In the genomic region with DNA sequence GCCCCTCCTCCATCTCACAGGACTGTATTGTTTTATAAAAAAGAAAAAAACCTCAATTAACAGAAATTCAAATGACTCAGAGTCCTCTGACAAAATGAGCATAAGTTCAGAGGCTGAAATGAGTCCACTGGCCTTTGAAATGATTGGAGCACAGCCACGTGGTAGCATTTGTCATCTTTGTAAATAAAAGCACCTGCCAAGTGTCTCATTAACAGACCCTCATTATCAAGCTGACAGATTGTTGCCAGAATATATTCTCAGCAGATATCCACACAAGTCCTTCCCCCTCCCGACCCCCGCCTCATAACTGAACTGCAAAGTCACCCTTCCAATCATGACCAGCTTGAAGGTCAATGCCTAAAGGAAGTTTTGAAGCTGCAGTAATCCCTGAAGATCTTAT, we compare ENCODE assay signal across 27 mouse cellular contexts. TPM values are rescaled to one million over a fixed set of nuclear protein-coding genes. Genes with fewer than 3 reads are reported as not detected.
A peak's percentile ranks its signal among the peaks of the same experiment; 100 is the strongest.
DNase-seq lines count a peak whose midpoint lies in the region; ATAC-seq lines count a peak whose summit lies in the region.
"Had no signal": no experiment of that assay in that cellular context is flagged by ENCODE, and none has a peak within 500 bp of the region (broad histone marks: within the 10 kb centered on the region; RNA-seq: fewer than 3 reads in every experiment).

No protein-coding gene starts in this region.

- ATAC-seq in forebrain, embryonic 13.5 days = peak; percentile 78
- no peak for ATAC-seq in midbrain, embryonic 16.5 days
- peak; percentile 62 for ATAC-seq in forebrain, embryonic 15.5 days (replicated peaks)
- ATAC-seq: Patski had no signal

- no peak overlapping the region for H3K9ac ChIP-seq in forebrain, embryonic 13.5 days
- H3K9ac ChIP-seq in midbrain, embryonic 16.5 days (ENCODE audit: low read depth, low read length) = no peak overlapping the region
- H3K9ac ChIP-seq in forebrain, embryonic 15.5 days (replicated peaks) = no peak overlapping the region
- H3K9ac ChIP-seq: embryonic facial prominence, embryonic 12.5 days; hindbrain, embryonic 13.5 days; kidney, embryonic 15.5 days; liver, embryonic 14.5 days; neural tube, embryonic 13.5 days had no signal

- no peak overlapping the region for H3K4me3 ChIP-seq in forebrain, embryonic 13.5 days
- no peak overlapping the region for H3K4me3 ChIP-seq in forebrain, embryonic 10.5 days
- H3K4me3 ChIP-seq in midbrain, embryonic 10.5 days = no peak overlapping the region
- no peak overlapping the region for H3K4me3 ChIP-seq in midbrain, embryonic 16.5 days (ENCODE audit: low read depth, low read length)
- H3K4me3 ChIP-seq in forebrain, embryonic 15.5 days = no peak overlapping the region
- H3K4me3 ChIP-seq: embryonic facial prominence, embryonic 12.5 days; hindbrain, embryonic 13.5 days; kidney, embryonic 15.5 days; neural tube, embryonic 13.5 days had no signal

- no peak for DNase-seq in forebrain, embryonic 10.5 days (ENCODE audit: extremely low spot score, low spot score)
- peak; percentile 5 for DNase-seq in midbrain, embryonic 10.5 days (ENCODE audit: low spot score)
- peak; percentile 24 for DNase-seq in MN1 (ENCODE audit: low spot score)
- DNase-seq in urinary bladder, adult 2 months (ENCODE audit: low spot score) = no peak
- DNase-seq: adrenal gland, postnatal 36 days; B cell, adult 2 months; cerebellum, adult 8-10 months; embryo, embryonic 11 days; gastrocnemius, postnatal 14 days; heart, postnatal 36 days; kidney, adult 18-20 months; kidney, postnatal 25 days; liver; lung, adult 2 months; lung, postnatal 10 days; right cerebral cortex, postnatal 25 days; thymus, postnatal 14 days had no signal

- H3K4me2 ChIP-seq in forebrain, embryonic 13.5 days = no peak overlapping the region
- no peak overlapping the region for H3K4me2 ChIP-seq in midbrain, embryonic 16.5 days (ENCODE audit: low read length)
- H3K4me2 ChIP-seq in forebrain, embryonic 15.5 days (replicated peaks) = no peak overlapping the region
- H3K4me2 ChIP-seq: embryonic facial prominence, embryonic 12.5 days; heart, embryonic 11.5 days; hindbrain, embryonic 13.5 days; kidney, embryonic 15.5 days; neural tube, embryonic 13.5 days had no signal

- WGBS in forebrain, embryonic 13.5 days = 34% methylated on average over 3 of the region's 3 CpGs
- WGBS in forebrain, embryonic 10.5 days = 84% methylated on average over 3 of the region's 3 CpGs
- 85% methylated on average over 3 of the region's 3 CpGs for WGBS in midbrain, embryonic 10.5 days
- 61% methylated on average over 3 of the region's 3 CpGs for WGBS in midbrain, embryonic 16.5 days
- whole genome bisulfite sequencing in forebrain, embryonic 15.5 days = 24% methylated on average over 3 of the region's 3 CpGs

- H3K36me3 ChIP-seq in forebrain, embryonic 13.5 days (ENCODE audit: poor library complexity, severe bottlenecking) = no peaks in the 10 kb centered on the region
- H3K36me3 ChIP-seq in forebrain, embryonic 10.5 days (replicated peaks) = no peaks in the 10 kb centered on the region
- H3K36me3 ChIP-seq in midbrain, embryonic 10.5 days = no peaks in the 10 kb centered on the region
- no peaks in the 10 kb centered on the region for H3K36me3 ChIP-seq in midbrain, embryonic 16.5 days (ENCODE audit: control insufficient read depth, insufficient read depth, low read length)
- no peaks in the 10 kb centered on the region for H3K36me3 ChIP-seq in forebrain, embryonic 15.5 days
- H3K36me3 ChIP-seq: embryonic facial prominence, embryonic 12.5 days; hindbrain, embryonic 13.5 days; kidney, embryonic 15.5 days; neural tube, embryonic 13.5 days had no signal

- H3K27me3 ChIP-seq in forebrain, embryonic 13.5 days = no peaks in the 10 kb centered on the region
- H3K27me3 ChIP-seq in forebrain, embryonic 10.5 days (ENCODE audit: poor library complexity, severe bottlenecking) = no peaks in the 10 kb centered on the region
- H3K27me3 ChIP-seq in midbrain, embryonic 10.5 days (ENCODE audit: low read depth, poor library complexity, severe bottlenecking) = peaks cover 4% of the 10 kb centered on the region; the same call in 1 of the 2 replicates
- no peaks in the 10 kb centered on the region for H3K27me3 ChIP-seq in midbrain, embryonic 16.5 days (ENCODE audit: control insufficient read depth, insufficient read depth, low read depth, low read length)
- H3K27me3 ChIP-seq in forebrain, embryonic 15.5 days = no peaks in the 10 kb centered on the region
- H3K27me3 ChIP-seq: embryonic facial prominence, embryonic 12.5 days; hindbrain, embryonic 13.5 days; kidney, embryonic 15.5 days; neural tube, embryonic 13.5 days had no signal

- H3K9me3 ChIP-seq in forebrain, embryonic 13.5 days (replicated peaks) = no peaks in the 10 kb centered on the region
- no peaks in the 10 kb centered on the region for H3K9me3 ChIP-seq in forebrain, embryonic 10.5 days
- H3K9me3 ChIP-seq in midbrain, embryonic 10.5 days (replicated peaks) = no peaks in the 10 kb centered on the region
- no peaks in the 10 kb centered on the region for H3K9me3 ChIP-seq in midbrain, embryonic 16.5 days (replicated peaks; ENCODE audit: control insufficient read depth, low read length, poor library complexity, severe bottlenecking)
- H3K9me3 ChIP-seq in forebrain, embryonic 15.5 days = no peaks in the 10 kb centered on the region
- H3K9me3 ChIP-seq: embryonic facial prominence, embryonic 12.5 days; hindbrain, embryonic 13.5 days; kidney, embryonic 15.5 days; neural tube, embryonic 13.5 days had no signal

- peaks cover 26% of the 10 kb centered on the region for H3K4me1 ChIP-seq in forebrain, embryonic 13.5 days
- H3K4me1 ChIP-seq in forebrain, embryonic 10.5 days = peaks cover 25% of the 10 kb centered on the region
- peaks cover 21% of the 10 kb centered on the region for H3K4me1 ChIP-seq in midbrain, embryonic 10.5 days
- H3K4me1 ChIP-seq in midbrain, embryonic 16.5 days (ENCODE audit: control insufficient read depth, insufficient read depth, low read length) = no peaks in the 10 kb centered on the region
- peaks cover 13% of the 10 kb centered on the region for H3K4me1 ChIP-seq in forebrain, embryonic 15.5 days
- H3K4me1 ChIP-seq: embryonic facial prominence, embryonic 12.5 days; kidney, embryonic 15.5 days; neural tube, embryonic 13.5 days had no signal

- no peak overlapping the region for H3K27ac ChIP-seq in forebrain, embryonic 13.5 days
- no peak overlapping the region for H3K27ac ChIP-seq in forebrain, embryonic 10.5 days
- H3K27ac ChIP-seq in midbrain, embryonic 10.5 days (replicated peaks) = no peak overlapping the region
- no peak overlapping the region for H3K27ac ChIP-seq in midbrain, embryonic 16.5 days (ENCODE audit: low read length)
- no peak overlapping the region for H3K27ac ChIP-seq in forebrain, embryonic 15.5 days (replicated peaks)
- H3K27ac ChIP-seq: embryonic facial prominence, embryonic 12.5 days; hindbrain, embryonic 13.5 days; kidney, embryonic 15.5 days; liver, embryonic 14.5 days; neural tube, embryonic 13.5 days had no signal

RNA-seq across cellular contexts. Expression of a gene that starts 49.7 kb away (rescaled TPM):
- polyA plus RNA-seq in forebrain, embryonic 13.5 days (2015; fragmentation: Nextera tagmentation; extraction: Ambion mirVana) = 0.15 and 0.55 TPM in 2 replicates
- polyA plus RNA-seq in forebrain, embryonic 10.5 days (2016; fragmentation: Nextera tagmentation; extraction: Ambion mirVana) = 0.43 and 0.47 TPM in 2 replicates
- 0.69 and 0.72 TPM in 2 replicates for polyA plus RNA-seq in midbrain, embryonic 10.5 days (2016; fragmentation: Nextera tagmentation; extraction: Ambion mirVana)
- 0.55 and 0.72 TPM in 2 replicates for polyA plus RNA-seq in midbrain, embryonic 16.5 days (2015; fragmentation: Nextera tagmentation; extraction: Ambion mirVana)
- polyA plus RNA-seq in forebrain, embryonic 15.5 days (2015; fragmentation: Nextera tagmentation; extraction: Ambion mirVana) = 0.47 and 0.51 TPM in 2 replicates
- polyA plus RNA-seq in urinary bladder, adult 2 months (2012; rRNA removed) = 2.4 and 3.7 TPM in 2 replicates
- polyA plus RNA-seq: Patski had no signal

Comparison
In these comparisons a context has a peak if more than half of its experiments do, and no peak if none do; other contexts are left out.
1. DNase-seq: peak in midbrain, embryonic 10.5 days (single experiment) and MN1 (single experiment); none in forebrain, embryonic 10.5 days (single experiment) and urinary bladder, adult 2 months (single experiment).